Mouse (Mus musculus) liver, embryonic 14.5 days (tissue): Measurements from ENCODE around the gene Arhgap42.

Source experiments
- CTCF ChIP-seq: IDR thresholded peaks from 2 replicates; pipeline ENCODE4 v1.5.1; 2016; ENCODE audit warnings: antibody characterized with exemption, low read depth, control low read depth
- EP300 ChIP-seq: IDR thresholded peaks from 2 replicates; pipeline ENCODE4 v1.6.1; 2016; ENCODE audit warnings: antibody characterized with exemption, low read depth

DNA sequence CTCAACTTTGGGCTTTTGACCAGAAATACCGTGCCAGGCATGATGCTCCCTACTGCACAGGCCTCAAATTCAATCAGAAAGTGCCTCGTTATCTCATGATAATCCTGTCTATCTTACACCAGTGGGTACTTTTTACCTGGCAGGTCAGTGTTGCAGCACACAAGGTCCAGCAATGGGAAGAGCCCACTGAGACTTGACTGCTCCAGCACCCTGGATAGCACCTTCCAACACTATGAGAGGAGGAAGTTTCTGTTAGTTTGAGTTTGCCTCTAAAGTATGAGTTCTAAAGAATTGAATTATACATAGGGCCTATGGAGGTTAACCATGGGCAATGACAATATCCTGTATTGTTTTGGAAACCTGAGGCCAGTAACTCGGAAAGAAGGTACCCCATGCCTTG is 256.6 kb downstream of the Arhgap42 start:
- no peak for TF ChIP-seq EP300
- no peak for TF ChIP-seq CTCF
